Mouse (Mus musculus): ENCODE measurements around the gene Trpt1.

DNA sequence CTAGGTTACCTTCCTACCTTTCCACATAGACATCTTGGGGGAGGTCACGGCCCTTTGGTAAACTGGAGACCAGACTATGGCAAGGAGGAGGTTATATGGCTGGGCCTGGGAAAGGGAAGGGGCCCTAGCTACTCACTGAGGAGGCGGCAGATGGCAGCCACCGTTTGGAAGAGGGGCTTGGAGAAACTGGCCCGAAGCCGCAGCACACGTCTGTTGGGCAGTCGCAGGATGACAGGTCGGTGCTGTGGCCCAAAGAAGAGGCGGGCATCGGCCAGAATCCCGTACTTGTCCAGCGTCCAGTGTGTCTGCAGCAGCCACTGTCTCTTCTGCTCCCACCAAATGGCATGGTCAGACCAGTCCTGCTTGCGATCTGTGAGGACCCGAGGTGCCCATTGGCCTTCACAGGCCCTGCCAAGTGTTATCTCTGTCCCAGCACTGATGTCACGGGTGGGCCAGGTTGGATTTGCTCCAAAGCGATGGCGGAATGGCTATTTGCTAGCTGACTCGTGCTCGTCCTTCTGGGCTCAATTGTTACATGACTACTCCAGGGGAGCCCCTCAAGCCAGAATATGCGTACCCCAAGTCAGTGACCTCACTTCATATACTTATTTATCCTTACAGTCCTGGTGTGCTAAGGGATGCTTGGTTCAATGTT, 18.7 kb downstream of the Trpt1 start:
- TF ChIP-seq POLR2A (IDR thresholded peaks at IDR 0.05; ENCODE audit: low read depth, low read length) (no peak), CTCF (IDR thresholded peaks at IDR 0.05; ENCODE audit: borderline replicate concordance, insufficient read depth, low read length) (no peak)

All from embryonic fibroblast, embryonic 13.5 days (primary cell).